Mouse (Mus musculus): ENCODE results near the gene Tmem35b. TPM values are rescaled to one million over a fixed set of nuclear protein-coding genes. Genes with fewer than 3 reads are reported as not detected.

Gene Tmem35b
- total RNA-seq, 4 experiments from 2014 or later, result 3.7 to 6.2 (median 5.4) TPM

GRCm38 (mm10) chr4:127168211-127168913, 44.9 kb downstream of the Tmem35b start:
- DNase-seq (ENCODE audit: low spot score in 2 of 2), result peak in 1 of 2 experiments; percentile 54

GRCm38 (mm10) chr4:127168914-127169345, 45.4 kb downstream of the Tmem35b start, which contains the start of gene Dlgap3:
Dlgap3 (plus strand) TSS chr4:127169204.
- no peak for DNase-seq (ENCODE audit: low spot score in 2 of 2)

GRCm38 (mm10) chr4:127169346-127170221, 46.1 kb downstream of the Tmem35b start:
- DNase-seq (ENCODE audit: low spot score in 2 of 2), result peak in 1 of 2 experiments; percentile 39

GRCm38 (mm10) chr4:127170866-127171265, 47.4 kb downstream of the Tmem35b start:
- peak in 1 of 2 experiments; percentile 51 for DNase-seq (ENCODE audit: low spot score in 2 of 2)

- no peak for DNase-seq (ENCODE audit: low spot score in 2 of 2)
Observed at GRCm38 (mm10) chr4:127171341-127171905, 47.9 kb downstream of the Tmem35b start.

- DNase-seq (ENCODE audit: low spot score in 2 of 2), result no peak
Observed at GRCm38 (mm10) chr4:127172119-127172518, 48.6 kb downstream of the Tmem35b start.

GRCm38 (mm10) chr4:127172614-127173013, 49.1 kb downstream of the Tmem35b start:
- DNase-seq (ENCODE audit: low spot score in 2 of 2), result no peak

GRCm38 (mm10) chr4:127173461-127173860, 50.0 kb downstream of the Tmem35b start:
- DNase-seq (ENCODE audit: low spot score in 2 of 2), result no peak

GRCm38 (mm10) chr4:127174075-127174899, 50.8 kb downstream of the Tmem35b start:
- no peak for DNase-seq (ENCODE audit: low spot score in 2 of 2)

- peak in 1 of 2 experiments; percentile 55 for DNase-seq (ENCODE audit: low spot score in 2 of 2)
Observed at GRCm38 (mm10) chr4:127174900-127175278, 51.4 kb downstream of the Tmem35b start.

GRCm38 (mm10) chr4:127177961-127178360, 54.5 kb downstream of the Tmem35b start:
- DNase-seq (ENCODE audit: low spot score in 2 of 2), result no peak

GRCm38 (mm10) chr4:127178671-127179070, 55.2 kb downstream of the Tmem35b start:
- peak in 1 of 2 experiments; percentile 48 for DNase-seq (ENCODE audit: low spot score in 2 of 2)

Other genes with a start within 250 kb of the Tmem35b start
- gene Zmym4, start 155.6 kb upstream of the Tmem35b start, total RNA-seq (2022), result 10 to 100 TPM; 52.0 to 64.4 (median 55.9) TPM
- 100 to 1,000 TPM; 208 to 316 (median 265) TPM for gene Sfpq, start 102.4 kb upstream of the Tmem35b start, total RNA-seq (2022)
- gene Zmym1, start 62.5 kb upstream of the Tmem35b start, total RNA-seq (2022), result 10 to 100 TPM; 10.6 to 20.5 (median 14.6) TPM
- gene Zmym6, start 46.3 kb upstream of the Tmem35b start, total RNA-seq (2022), result 10 to 100 TPM; 36.7 to 50.5 (median 39.0) TPM
- 100 to 1,000 TPM; 229 to 253 (median 243) TPM for gene Dlgap3, start 45.5 kb downstream of the Tmem35b start, total RNA-seq (2022)
- gene Smim12, start 120.1 kb downstream of the Tmem35b start, total RNA-seq (2022), result 10 to 100 TPM; 53.6 to 54.6 (median 54.1) TPM
- gene Gja4, start 190.3 kb downstream of the Tmem35b start, total RNA-seq (2022), result 1 to 10 TPM; 1.6 to 4.4 (median 3.2) TPM
- gene Gjb3, start 207.2 kb downstream of the Tmem35b start, total RNA-seq (2022), result under 1 TPM in 3 of 4 experiments, not detected in 1; 0.27 to 0.39 (median 0.39) TPM
- not detected for gene Gjb4, start 230.4 kb downstream of the Tmem35b start, total RNA-seq (2022)
- gene Gjb5, start 234.5 kb downstream of the Tmem35b start, total RNA-seq (2022), result not detected

Measured in layer of hippocampus, adult 8-10 months (tissue).